Mouse (Mus musculus) megakaryocyte progenitor cell, adult 5-6 weeks (primary cell): ENCODE results near the gene H2al2a. TPM values are rescaled to one million over a fixed set of nuclear protein-coding genes. Genes with fewer than 3 reads are reported as not detected.

ENCODE experiments used
- ATAC-seq: replicated peaks from 2 replicates; pipeline ENCODE4 v1.8.0; 2016; ENCODE audit warnings: mild to moderate bottlenecking, moderate TSS enrichment, inconsistent platforms; ENCODE audit not compliant: poor library complexity
- total RNA-seq, 2 experiments: library from RNA; stranded (forward) in 1 of 2; stranded (reverse) in 1 of 2; fragments of 157-497, 149-512 nt in 1 of 2; fragments of 200-1000 nt in 1 of 2; gene quantifications; 2 replicates each; pipeline versions ENCODE4 v1.2.3 to v1.2.4; 2015 to 2017

H2al2a gene
- total RNA-seq (2015), result not detected in 2 replicates
- not detected in 2 replicates for total RNA-seq (2017)

GRCm38 (mm10) chr2:17996858-17997257, at the start of gene H2al2a:
Gene H2al2a (minus strand): TSS chr2:17996958.
- no peak for ATAC-seq

- ATAC-seq, result no peak
These were observed 49.4 kb upstream of the H2al2a start for GRCm38 (mm10) chr2:18046186-18046585.

GRCm38 (mm10) chr2:18045781-18046181, 49.0 kb upstream of the H2al2a start:
- no peak for ATAC-seq

GRCm38 (mm10) chr2:18045143-18045780, 48.5 kb upstream of the H2al2a start:
- ATAC-seq, result no peak

GRCm38 (mm10) chr2:18041199-18041885, 44.6 kb upstream of the H2al2a start:
- no peak for ATAC-seq

GRCm38 (mm10) chr2:18040347-18041160, 43.8 kb upstream of the H2al2a start:
- ATAC-seq, result no peak

- ATAC-seq, result no peak
These were observed 43.0 kb upstream of the H2al2a start for GRCm38 (mm10) chr2:18039566-18040290.

GRCm38 (mm10) chr2:18038895-18039371, 42.2 kb upstream of the H2al2a start:
- ATAC-seq, result no peak

- ATAC-seq, result no peak
These were observed 41.5 kb upstream of the H2al2a start for GRCm38 (mm10) chr2:18038141-18038752.

- no peak for ATAC-seq
These were observed 40.7 kb upstream of the H2al2a start, which contains the start of gene A930004D18Rik for GRCm38 (mm10) chr2:18037491-18037890. Gene A930004D18Rik (minus strand): TSS chr2:18037737.

GRCm38 (mm10) chr2:18034371-18035250, 37.9 kb upstream of the H2al2a start:
- ATAC-seq, result no peak

GRCm38 (mm10) chr2:18033166-18034108, 36.7 kb upstream of the H2al2a start:
- ATAC-seq, result no peak

- no peak for ATAC-seq
These were observed 35.8 kb upstream of the H2al2a start for GRCm38 (mm10) chr2:18032538-18032895.

GRCm38 (mm10) chr2:18031831-18032537, 35.2 kb upstream of the H2al2a start:
- no peak for ATAC-seq

GRCm38 (mm10) chr2:18031271-18031821, 34.6 kb upstream of the H2al2a start:
- no peak for ATAC-seq

GRCm38 (mm10) chr2:18030581-18030980, 33.8 kb upstream of the H2al2a start:
- no peak for ATAC-seq

GRCm38 (mm10) chr2:18029656-18030055, 32.9 kb upstream of the H2al2a start:
- no peak for ATAC-seq
